Mouse (Mus musculus): ENCODE measurements around the gene Snrpg. TPM values are rescaled to one million over a fixed set of nuclear protein-coding genes. Genes with fewer than 3 reads are reported as not detected.
A peak's percentile ranks its signal among the peaks of the same experiment; 100 is the strongest.

Gene Snrpg
- total and polyA plus RNA-seq, 3 experiments, result 761 to 1,339 (median 796) TPM

DNA sequence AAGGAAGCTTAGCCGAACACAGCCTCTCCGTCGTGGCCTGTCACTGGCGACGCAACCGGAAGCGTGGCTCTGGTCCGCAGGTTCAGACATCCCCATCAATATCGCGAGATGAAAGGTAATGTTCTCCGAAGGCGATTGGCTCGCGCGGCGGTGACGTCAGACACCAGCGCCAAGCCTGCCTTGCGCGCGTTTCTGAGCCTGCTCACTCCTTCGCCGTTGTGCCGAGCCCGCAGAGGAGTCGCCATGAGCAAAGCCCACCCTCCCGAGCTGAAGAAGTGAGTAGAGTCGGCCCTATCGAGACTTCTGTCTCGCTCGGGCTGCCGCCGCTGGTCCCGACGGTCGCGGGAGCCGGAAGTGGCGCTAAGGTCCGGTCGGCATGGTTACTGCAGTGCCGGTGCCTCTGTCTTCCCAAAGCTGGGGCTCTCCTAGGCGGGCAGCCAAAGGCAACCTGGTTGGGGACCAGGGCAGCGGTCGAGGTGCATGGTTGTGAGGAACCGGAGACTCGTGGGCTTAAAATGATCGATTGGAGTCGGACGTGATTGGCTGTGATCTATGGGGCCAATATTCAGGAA is 322 bp downstream of the Snrpg start:
- Histone ChIP-seq H3K27me3 (ENCODE audit: control insufficient read depth in 1 of 2, insufficient read depth in 2 of 2, low read length in 2 of 2) (no peaks in the 10 kb centered on the region), H3K79me2 (ENCODE audit: control insufficient read depth, insufficient read depth, low read length, poor library complexity) (peaks cover 44% of the 10 kb centered on the region), H3K9me3 (replicated peaks; ENCODE audit: insufficient read depth, low read length) (no peaks in the 10 kb centered on the region), H3K4me3 (ENCODE audit: control insufficient read depth in 1 of 2, insufficient read depth in 1 of 2, low read depth in 2 of 2, low read length in 2 of 2) (peak overlapping the region; percentile 84 to 91), H3K36me3 (ENCODE audit: control insufficient read depth in 1 of 2, insufficient read depth in 2 of 2, low read length in 2 of 2) (peaks cover 4 to 23% of the 10 kb centered on the region in 2 experiments; a peak in 3 of 4 replicates), H3K4me1 (ENCODE audit: control insufficient read depth in 1 of 2, insufficient read depth in 2 of 2, low read length in 2 of 2) (peaks cover 2 to 14% of the 10 kb centered on the region in 2 experiments; a peak in 3 of 4 replicates), H3K27ac (ENCODE audit: control insufficient read depth, low read depth, low read length) (peak overlapping the region; percentile 89), H3K9ac (ENCODE audit: control insufficient read depth, low read depth, low read length, poor library complexity, severe bottlenecking) (peak overlapping the region; percentile 88)
- peak; percentile 98 for DNase-seq (ENCODE audit: low read depth, low spot score)
- no peak for TF ChIP-seq SMC3 (IDR thresholded peaks at IDR 0.05; ENCODE audit: low read depth, low read length)
- TF ChIP-seq JUND (IDR thresholded peaks at IDR 0.05; ENCODE audit: low read depth, low read length), result no peak
- TF ChIP-seq MYC (IDR thresholded peaks at IDR 0.05; ENCODE audit: low read depth, low read length), result peak; percentile 86; the same call in 1 of the 2 replicates
- no peak for TF ChIP-seq USF1 (IDR thresholded peaks at IDR 0.05; ENCODE audit: low read depth, low read length)
- peak; percentile 89 for TF ChIP-seq MXI1 (IDR thresholded peaks at IDR 0.05; ENCODE audit: low read depth, low read length)
- TF ChIP-seq GATA1 (IDR thresholded peaks at IDR 0.05; ENCODE audit: low read depth, low read length), result peak; percentile 7; the same call in 1 of the 2 replicates
- no peak for TF ChIP-seq CHD1 (IDR thresholded peaks at IDR 0.05; ENCODE audit: low read depth, low read length)
- peak; percentile 83 for TF ChIP-seq KAT2A (conservative IDR thresholded peaks at IDR 0.05; ENCODE audit: low read depth, low read length)
- TF ChIP-seq UBTF (IDR thresholded peaks at IDR 0.05; ENCODE audit: borderline replicate concordance, insufficient read depth, low read depth, low read length), result no peak
- TF ChIP-seq ZKSCAN1 (IDR thresholded peaks at IDR 0.05; ENCODE audit: low read depth, low read length), result 0 out of 2 replicates have a peak, but pooled peaks have one; percentile 30
- peak; percentile 68; the same call in 1 of the 2 replicates for TF ChIP-seq MAX (IDR thresholded peaks at IDR 0.05; ENCODE audit: low read length)
- peak; percentile 20; the same call in 1 of the 2 replicates for TF ChIP-seq ETS1 (IDR thresholded peaks at IDR 0.05; ENCODE audit: low read depth, low read length)
- no peak for TF ChIP-seq TAL1 (IDR thresholded peaks at IDR 0.05; ENCODE audit: low read length)
- no peak for TF ChIP-seq MAFK (IDR thresholded peaks at IDR 0.05; ENCODE audit: borderline replicate concordance, low read depth, low read length)
- TF ChIP-seq TBP (IDR thresholded peaks at IDR 0.05; ENCODE audit: low read depth, low read length), result peak; percentile 95
- TF ChIP-seq E2F4 (IDR thresholded peaks at IDR 0.05; ENCODE audit: borderline replicate concordance, low read depth, low read length), result peak; percentile 83; the same call in 1 of the 2 replicates
- TF ChIP-seq ZC3H11A (IDR thresholded peaks at IDR 0.05; ENCODE audit: low read depth, low read length), result no peak
- TF ChIP-seq ZMIZ1 (IDR thresholded peaks at IDR 0.05; ENCODE audit: low read depth, low read length), result peak; percentile 79; the same call in 1 of the 2 replicates
- peak in 1 of 2 experiments; percentile 98; a peak in 3 of 4 replicates for TF ChIP-seq POLR2A (IDR thresholded peaks at IDR 0.05; ENCODE audit: control insufficient read depth in 1 of 2, insufficient read depth in 1 of 2, low read depth in 1 of 2, low read length in 2 of 2, poor library complexity in 1 of 2)
- peak; percentile 93 for TF ChIP-seq HCFC1 (IDR thresholded peaks at IDR 0.05; ENCODE audit: low read depth, low read length)
- no peak for TF ChIP-seq ZNF384 (IDR thresholded peaks at IDR 0.05; ENCODE audit: low read depth, low read length)
- TF ChIP-seq CTCF (IDR thresholded peaks at IDR 0.05 in 2 of 3, conservative IDR thresholded peaks at IDR 0.05 in 1 of 3; ENCODE audit: control insufficient read depth in 1 of 3, insufficient read depth in 1 of 3, low read depth in 2 of 3, low read length in 3 of 3, poor library complexity in 1 of 3, severe bottlenecking in 1 of 3), result no peak
- TF ChIP-seq BHLHE40 (IDR thresholded peaks at IDR 0.05; ENCODE audit: borderline replicate concordance, low read depth, low read length), result no peak
- TF ChIP-seq MAZ (IDR thresholded peaks at IDR 0.05; ENCODE audit: low read depth, low read length), result no peak; the same call in 1 of the 2 replicates
- TF ChIP-seq MEF2A (IDR thresholded peaks at IDR 0.05; ENCODE audit: extremely low read depth, insufficient replicate concordance, low read depth, low read length, poor library complexity, severe bottlenecking), result no peak
- TF ChIP-seq TCF12 (IDR thresholded peaks at IDR 0.05; ENCODE audit: low read depth, low read length), result peak; percentile 80
- TF ChIP-seq GABPA (IDR thresholded peaks at IDR 0.05; ENCODE audit: low read depth, low read length), result no peak
- no peak for TF ChIP-seq MYB (IDR thresholded peaks at IDR 0.05; ENCODE audit: low read depth, low read length)
- TF ChIP-seq RCOR1 (IDR thresholded peaks at IDR 0.05; ENCODE audit: low read depth, low read length), result no peak
- peak; percentile 98 for TF ChIP-seq CHD2 (IDR thresholded peaks at IDR 0.05; ENCODE audit: low read length)
- 0 out of 4 replicates have a peak, but pooled peaks of 1 of the 2 experiments have one; percentile 18 for TF ChIP-seq EP300 (IDR thresholded peaks at IDR 0.05; ENCODE audit: low read depth in 1 of 2, low read length in 2 of 2)
- TF ChIP-seq NRF1 (IDR thresholded peaks at IDR 0.05; ENCODE audit: insufficient read depth, low read depth, low read length, poor library complexity, severe bottlenecking), result peak; percentile 61
- peak; percentile 97; the same call in 1 of the 2 replicates for TF ChIP-seq POLR2AphosphoS2 (IDR thresholded peaks at IDR 0.05; ENCODE audit: low read length)
- peak; percentile 94 for TF ChIP-seq NELFE (IDR thresholded peaks at IDR 0.05; ENCODE audit: low read depth, low read length)
- TF ChIP-seq ELF1 (IDR thresholded peaks at IDR 0.05; ENCODE audit: low read depth, low read length), result peak; percentile 89
- peak; percentile 84; the same call in 1 of the 2 replicates for TF ChIP-seq POLR2AphosphoS5 (IDR thresholded peaks at IDR 0.05; ENCODE audit: borderline replicate concordance, low read depth, low read length)
